Mouse (Mus musculus): ENCODE measurements around the gene Ctsl.
A peak's percentile ranks its signal among the peaks of the same experiment; 100 is the strongest.

The Ctsl gene

DNA sequence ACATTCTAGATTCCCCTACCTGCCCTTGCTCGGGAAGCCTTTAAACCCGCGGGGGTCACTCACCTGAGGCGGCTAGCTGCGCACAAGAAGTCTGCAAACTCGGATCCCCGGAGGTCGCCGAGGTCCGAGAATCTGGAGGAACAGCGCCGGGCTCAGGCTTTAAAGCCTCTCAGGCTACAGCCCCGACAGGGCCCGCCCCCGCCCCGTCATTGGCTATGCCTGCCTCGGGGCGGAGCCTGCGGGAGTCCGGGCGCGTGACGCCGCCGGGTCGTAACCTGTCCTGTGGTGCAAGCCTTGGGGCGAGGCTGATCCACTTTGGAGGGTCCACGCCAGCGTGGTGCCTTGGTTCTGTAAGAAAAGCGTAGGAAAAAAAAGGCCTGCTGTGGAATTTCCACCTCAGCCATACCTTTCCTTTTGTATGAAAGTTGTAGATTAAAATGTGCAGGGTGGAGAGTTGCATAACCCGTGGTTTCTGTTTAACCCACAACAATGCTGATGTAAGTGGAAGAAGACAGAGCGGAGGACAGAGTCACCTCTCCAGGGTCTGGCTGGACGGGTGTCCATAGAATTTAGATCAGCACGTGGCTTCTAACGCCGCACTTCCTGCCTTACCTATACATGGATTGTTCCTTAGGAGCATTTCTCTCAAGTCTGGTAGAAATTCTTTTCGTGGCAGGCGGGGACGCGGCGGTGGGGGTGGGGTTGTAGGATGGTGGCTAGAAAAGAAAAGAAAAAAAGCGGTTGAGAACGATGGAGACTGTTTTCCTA, at the start of gene Ctsl:
TSS of gene Ctsl (minus strand) at position 718 of the 768 bp plus-strand sequence.
- peak; percentile 94 for DNase-seq (ENCODE audit: low spot score)

- DNase-seq (ENCODE audit: low spot score): peak; percentile 51
Measured at GRCm38 (mm10) chr13:64416955-64417601, 46.4 kb upstream of the Ctsl start.

DNA sequence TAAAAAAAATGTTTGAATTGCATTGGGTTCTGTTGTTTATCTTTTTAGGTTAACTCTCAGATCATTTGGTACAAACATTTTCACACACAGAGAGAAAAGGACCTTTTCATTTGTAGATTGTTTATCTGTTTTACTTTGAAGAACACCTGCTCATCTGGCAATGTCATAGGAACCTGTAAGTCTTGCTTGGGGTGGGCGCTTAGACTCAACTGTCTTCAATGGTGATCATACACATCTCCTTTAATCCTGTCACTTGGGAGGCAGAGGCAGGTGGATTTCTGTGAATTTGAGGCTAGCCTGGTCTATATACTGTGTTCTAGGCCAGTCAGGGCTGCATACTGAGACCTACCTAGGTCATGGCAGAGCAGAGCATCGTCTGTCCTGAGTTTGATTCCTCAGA, 45.0 kb upstream of the Ctsl start:
- no peak for DNase-seq (ENCODE audit: low spot score)

GRCm38 (mm10) chr13:64412752-64413257, 42.1 kb upstream of the Ctsl start:
- no peak for DNase-seq (ENCODE audit: low spot score)

DNA sequence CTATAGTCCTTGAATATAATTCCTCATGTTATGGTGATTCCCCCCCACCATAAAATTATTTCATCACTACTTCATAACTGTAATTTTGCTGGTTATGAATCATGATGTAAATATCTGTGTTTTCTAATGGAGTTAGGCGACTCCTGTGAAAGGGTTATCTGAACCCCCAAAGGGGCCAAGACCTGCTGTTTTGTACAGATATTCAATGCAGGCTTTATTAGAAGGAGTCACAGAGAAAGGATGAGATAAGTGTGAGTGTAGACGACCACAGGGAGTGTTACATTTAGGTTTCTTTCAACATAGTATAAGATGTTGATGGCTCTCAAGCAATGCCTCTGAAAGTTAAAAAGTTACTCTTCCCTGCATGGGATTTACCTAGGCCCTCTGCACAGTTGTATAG, 40.6 kb upstream of the Ctsl start:
- no peak for DNase-seq (ENCODE audit: low spot score)

- DNase-seq (ENCODE audit: low spot score): no peak
Measured at GRCm38 (mm10) chr13:64410604-64411003, 39.9 kb upstream of the Ctsl start.

- DNase-seq (ENCODE audit: low spot score): no peak
Measured at GRCm38 (mm10) chr13:64407992-64408391, 37.3 kb upstream of the Ctsl start.

DNA sequence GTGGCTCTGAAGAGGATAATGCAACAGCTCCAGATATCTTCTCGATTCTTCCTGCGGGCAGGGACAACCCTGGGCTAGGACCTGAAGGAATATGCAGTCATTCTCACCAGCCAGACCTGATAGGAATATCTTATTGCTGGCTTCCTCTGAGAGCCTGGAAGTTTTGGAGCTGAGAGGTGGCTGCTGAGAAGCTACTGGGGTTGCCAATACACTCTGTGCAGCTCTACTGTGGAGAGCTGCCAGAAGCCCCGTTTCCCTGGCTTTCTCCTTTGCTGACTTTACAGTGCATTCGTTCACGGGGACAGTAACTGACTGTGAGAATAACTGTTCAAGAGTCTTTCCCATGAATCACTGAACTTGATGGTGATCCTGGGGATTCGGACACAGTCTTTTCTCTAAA, 34.9 kb upstream of the Ctsl start:
- no peak for DNase-seq (ENCODE audit: low spot score)

- DNase-seq (ENCODE audit: low spot score): no peak
Measured at GRCm38 (mm10) chr13:64403519-64403918, 32.8 kb upstream of the Ctsl start.

DNA sequence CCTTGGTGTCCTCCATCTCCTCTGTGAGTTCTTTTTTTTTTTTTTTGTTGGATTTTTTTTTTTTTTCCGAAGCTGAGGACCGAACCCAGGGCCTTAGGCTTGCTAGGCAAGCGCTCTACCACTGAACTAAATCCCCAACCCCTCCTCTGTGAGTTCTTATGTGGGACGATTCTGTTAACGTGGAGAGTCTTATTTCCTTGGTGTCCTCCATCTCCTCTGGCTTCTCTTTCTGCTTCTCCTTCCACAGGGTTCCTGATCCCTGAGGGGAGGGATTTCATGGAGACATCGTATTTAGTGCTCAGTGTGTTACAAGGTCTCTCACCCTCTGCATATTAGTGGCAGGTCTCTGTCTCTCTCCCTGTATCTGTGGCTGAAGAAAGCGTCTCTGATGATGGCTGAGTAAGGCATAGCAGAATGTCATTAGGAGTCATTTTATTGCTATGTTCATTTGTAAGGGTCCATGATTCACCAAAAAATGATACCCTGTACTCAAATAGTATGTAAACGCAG, 32.3 kb upstream of the Ctsl start:
- DNase-seq (ENCODE audit: low spot score): no peak

GRCm38 (mm10) chr13:64402504-64402949, 31.8 kb upstream of the Ctsl start:
- DNase-seq (ENCODE audit: low spot score): no peak

DNA sequence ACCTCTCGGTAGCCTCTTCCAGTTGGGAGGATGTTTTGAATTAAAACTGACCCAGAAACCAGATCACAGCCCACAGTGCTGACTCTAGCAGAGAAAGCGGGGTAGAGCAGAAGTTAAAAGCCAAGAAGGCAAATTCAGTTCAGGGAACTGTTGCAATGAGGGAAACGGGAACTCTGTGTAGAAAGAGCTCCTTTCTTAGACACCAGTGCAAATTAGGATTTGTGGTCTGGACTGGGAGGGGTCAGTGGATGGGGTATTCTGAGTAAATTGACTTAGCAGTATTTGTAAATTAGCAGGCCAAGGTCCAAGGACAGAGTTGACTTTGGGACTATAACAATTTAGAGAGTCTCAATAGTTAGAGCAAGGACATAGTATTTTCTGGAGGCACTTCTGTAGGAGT, 31.3 kb upstream of the Ctsl start:
- no peak for DNase-seq (ENCODE audit: low spot score)

GRCm38 (mm10) chr13:64400801-64401361, 30.2 kb upstream of the Ctsl start:
- peak; percentile 57 for DNase-seq (ENCODE audit: low spot score)

DNA sequence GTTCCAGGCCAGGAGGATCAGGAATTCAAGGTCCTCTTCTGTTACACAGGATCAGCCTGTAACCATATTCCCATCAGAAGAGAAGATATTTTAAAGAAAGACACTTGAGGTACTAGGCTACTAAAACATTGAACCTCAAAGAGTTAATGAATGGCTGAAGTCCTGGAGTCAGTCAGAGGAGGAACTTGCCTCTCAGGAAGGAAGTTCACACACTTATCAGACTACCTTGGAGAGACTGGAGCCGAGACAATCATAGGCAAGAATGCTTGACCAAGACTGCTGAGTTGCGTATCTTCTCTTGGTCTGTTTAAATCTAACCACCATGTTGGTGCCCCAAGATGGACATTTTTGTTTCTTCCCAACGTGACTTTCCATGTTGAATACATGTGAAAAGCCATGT, 29.2 kb upstream of the Ctsl start:
- no peak for DNase-seq (ENCODE audit: low spot score)

GRCm38 (mm10) chr13:64398065-64398464, 27.4 kb upstream of the Ctsl start:
- no peak for DNase-seq (ENCODE audit: low spot score)

DNA sequence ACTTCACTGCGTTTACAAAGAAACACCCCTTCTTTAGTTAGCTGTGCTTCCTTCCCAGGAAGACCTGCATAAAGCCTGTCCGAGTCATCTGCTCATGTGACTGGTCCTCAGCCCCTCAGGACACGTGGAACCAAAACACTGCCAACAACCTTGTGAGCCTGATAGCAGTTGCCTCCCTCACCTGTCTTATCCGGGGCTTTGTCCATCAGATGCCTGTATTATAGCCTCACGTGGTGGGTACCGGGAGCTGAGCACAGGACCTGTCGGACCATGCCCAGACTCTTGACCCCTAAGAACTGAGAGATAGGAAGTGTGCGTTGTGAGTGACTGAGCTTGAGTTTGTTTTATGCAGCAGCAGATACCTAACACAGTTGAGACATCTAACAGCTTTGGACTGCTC, 26.3 kb upstream of the Ctsl start:
- no peak for DNase-seq (ENCODE audit: low spot score)

GRCm38 (mm10) chr13:64388415-64388814, 17.7 kb upstream of the Ctsl start:
- peak; percentile 27 for DNase-seq (ENCODE audit: low spot score)

DNA sequence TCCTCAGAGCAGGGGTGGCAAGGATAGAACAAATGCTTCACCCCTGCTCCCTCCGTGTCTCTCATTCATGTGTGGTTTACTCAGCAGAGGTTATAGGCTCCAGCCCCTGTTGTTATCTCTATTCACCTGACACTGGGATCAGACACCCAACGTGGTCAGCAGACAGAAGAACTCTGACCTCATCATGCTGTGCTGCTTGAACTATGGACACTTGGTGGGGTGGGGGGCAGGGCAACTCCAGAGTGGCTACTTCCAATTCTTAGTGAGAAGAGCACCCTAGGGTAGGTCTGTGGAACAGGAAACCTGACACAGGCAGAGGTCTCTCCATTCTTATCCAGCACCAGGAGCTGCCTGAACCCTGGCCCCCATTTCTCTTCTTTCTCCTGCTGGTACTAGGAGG, 15.4 kb upstream of the Ctsl start:
- no peak for DNase-seq (ENCODE audit: low spot score)

- no peak for DNase-seq (ENCODE audit: low spot score)
Measured at GRCm38 (mm10) chr13:64384937-64385336, 14.2 kb upstream of the Ctsl start.

DNA sequence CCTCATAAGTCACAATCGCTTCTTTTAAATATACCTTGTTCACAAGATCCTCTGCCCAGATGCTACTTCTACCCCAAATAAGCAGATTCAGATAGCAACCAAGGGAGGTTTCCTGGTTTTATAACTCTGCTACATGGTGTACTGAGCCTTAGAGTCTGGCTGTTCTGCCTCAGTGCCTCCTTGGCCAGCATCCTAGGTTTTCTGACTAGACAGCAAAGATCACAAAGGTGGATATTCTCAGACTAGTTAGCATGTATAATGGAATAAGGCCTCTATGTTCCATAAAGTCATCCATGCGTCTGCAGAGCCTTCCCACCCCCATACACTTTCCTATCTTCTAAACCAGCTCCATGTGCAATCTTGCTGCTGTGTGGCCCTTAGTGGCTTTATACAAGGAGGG, 9.6 kb upstream of the Ctsl start:
- DNase-seq (ENCODE audit: low spot score): no peak

GRCm38 (mm10) chr13:64378601-64379000, 7.9 kb upstream of the Ctsl start:
- DNase-seq (ENCODE audit: low spot score): no peak

DNA sequence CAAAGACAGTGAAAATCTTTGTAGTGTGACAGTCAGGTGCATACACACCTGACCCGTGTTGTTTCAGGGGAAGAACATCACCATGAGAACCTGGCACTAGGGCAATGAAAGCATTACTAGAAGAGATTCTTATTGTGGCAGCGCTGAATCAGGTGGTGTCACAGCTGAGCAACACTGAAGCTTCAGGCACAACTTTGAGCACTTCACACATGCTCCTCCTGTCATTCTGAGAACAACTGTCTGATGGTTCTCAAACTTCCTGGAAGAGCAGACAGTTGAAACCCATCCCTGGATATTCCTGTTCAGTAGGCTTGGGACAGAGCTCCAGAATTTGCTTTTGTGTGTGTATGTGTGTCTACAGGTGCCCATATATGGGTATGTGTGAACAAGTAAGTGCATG, 5.8 kb upstream of the Ctsl start:
- DNase-seq (ENCODE audit: low spot score): no peak

DNA sequence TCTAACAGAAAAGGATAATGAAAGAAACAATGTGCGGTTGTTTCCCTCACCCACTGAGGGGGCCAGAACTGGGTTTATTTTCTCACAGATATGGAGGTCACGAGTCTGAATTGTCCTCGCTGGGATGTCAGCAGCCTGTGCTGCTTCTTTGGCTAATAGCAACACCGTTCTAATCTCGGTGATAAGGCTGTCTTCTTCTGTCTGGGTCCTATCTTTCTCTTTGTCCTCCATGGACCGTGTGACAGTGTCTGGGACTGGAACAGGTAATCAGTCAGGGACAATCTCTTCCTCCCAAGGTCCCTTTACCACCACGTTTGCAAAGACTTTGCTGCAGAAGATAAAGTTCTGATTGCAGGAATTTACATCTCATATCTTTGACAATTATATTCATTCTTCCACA, 4.5 kb upstream of the Ctsl start:
- DNase-seq (ENCODE audit: low spot score): no peak

All from urinary bladder, postnatal 14 days (tissue).